Mouse (Mus musculus) central nervous system, embryonic 18 days (tissue): Measurements from ENCODE around the gene Pmm2. TPM values are rescaled to one million over a fixed set of nuclear protein-coding genes. Genes with fewer than 3 reads are reported as not detected.

Experiments
- polyA plus RNA-seq: library from polyadenylated mRNA; depleted of rRNA; stranded (reverse); fragments of >200 nt; gene quantifications from 2 replicates; pipeline ENCODE4 v1.2.3, GENCODE M21; 2012; rRNA removed

The Pmm2 gene
- polyA plus RNA-seq = 47.0 and 49.3 TPM in 2 replicates

DNA sequence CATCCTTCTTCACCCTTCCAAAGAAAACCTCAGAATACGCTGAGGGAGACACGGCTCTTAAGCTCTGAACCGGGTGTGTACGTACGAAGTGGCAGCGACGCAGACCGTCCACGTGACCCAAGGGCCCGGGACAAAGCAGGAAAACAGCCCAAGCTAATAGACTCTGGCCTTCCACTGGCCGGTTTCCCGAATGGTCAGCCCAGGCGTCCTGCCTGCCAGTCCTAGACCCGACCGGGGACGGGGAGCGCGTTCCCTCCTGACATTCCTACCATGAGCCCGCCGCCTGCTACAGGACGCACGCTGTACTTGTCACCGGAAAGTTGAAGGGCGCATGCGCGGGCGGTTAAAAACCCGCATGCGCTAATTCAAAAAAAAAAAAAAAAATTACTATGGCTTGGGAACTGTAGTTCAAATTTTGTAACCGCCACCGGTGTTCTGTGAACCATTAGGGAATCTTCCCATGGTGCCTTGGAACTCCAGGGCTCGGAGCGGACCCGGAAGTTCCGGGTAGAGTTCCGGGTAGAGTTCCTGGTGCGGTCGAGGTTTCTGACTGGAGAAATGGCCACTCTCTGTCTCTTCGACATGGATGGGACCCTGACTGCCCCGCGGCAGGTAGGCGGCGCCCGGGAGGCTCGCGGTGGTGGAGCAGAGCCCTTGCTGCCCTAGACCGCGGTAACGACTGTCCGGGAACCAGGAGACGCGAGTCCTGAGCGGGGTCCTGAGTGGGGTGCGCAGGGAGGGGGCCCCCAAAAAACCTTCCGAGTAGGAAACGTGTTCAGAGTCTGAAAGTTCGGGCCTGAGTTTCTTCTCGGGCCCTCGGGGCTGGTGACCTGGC lies at the start of gene Pmm2, which contains the start of gene Tmem186:
Pmm2 (plus strand) TSS at position 458 of the 835 bp plus-strand sequence.
Tmem186 (minus strand) TSS at position 496 of the 835 bp plus-strand sequence.

DNA sequence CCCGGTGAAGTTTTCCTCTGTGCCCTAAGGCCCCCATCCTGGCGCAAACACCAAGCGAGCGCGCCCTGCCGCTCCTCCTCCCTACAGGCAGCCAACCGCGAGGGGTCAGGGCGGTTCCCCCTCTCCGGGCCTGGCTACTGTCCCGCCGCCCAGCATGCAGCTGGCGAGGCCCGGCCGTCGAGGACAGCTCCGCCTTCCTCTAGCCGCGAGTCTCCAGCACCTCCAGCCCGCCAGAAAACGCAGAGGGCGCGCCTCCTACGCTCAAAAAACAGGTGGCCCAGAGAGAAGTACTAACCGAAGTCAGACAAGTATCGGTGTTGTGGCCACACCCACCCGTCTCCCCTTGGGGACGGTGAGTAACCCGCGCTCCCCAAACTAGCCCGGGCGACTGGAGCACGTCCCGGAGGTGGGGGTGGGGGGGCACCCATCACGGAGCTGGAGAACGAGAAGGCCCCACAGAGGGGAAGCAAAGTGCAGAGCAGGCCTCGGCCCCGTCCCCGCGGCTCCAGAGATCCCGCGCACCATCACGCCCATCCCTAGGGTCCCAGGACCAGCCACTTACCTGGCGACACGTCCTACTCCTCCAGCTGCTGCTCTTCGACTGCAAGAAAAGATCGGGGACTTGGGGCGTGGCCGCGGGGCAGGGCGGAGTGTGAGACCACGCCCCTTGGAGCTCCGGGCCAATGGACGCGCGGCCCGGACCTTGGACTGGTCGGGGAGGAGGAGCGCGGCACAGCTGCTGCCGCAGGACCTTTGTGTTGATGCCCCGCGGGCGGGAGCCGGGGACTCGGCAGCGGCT lies 34.3 kb downstream of the Pmm2 start, which contains the start of gene Carhsp1:
Carhsp1 (minus strand) TSS at position 605 of the 799 bp plus-strand sequence.

DNA sequence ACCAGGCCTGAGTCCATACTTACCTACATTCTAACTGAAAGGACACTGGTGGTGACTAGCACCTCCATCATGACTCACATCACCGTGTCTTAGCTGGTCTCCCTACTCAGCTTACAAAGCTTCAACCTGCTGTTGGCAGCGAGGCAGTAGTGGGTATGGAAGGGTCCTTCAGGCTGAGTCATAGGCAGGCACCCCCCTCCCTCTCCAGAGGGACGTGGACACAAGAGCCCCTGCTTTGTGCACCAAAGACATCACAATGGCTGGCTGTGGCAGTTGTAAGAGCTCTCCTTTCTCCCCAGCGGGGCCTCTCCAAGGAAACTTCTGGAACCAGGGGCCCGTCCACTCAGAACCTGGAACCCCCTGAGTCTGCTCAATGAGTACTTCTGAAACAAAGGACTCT lies 43.0 kb downstream of the Pmm2 start, which contains the start of gene Gm5767:
Gm5767 (plus strand) TSS at position 301 of the 400 bp plus-strand sequence.

Other genes with a start within 250 kb of the Pmm2 start
- gene Tmem114, start 212.5 kb upstream of the Pmm2 start, polyA plus RNA-seq = 0.52 and 0.88 TPM in 2 replicates
- gene Mettl22, start 166.9 kb upstream of the Pmm2 start, polyA plus RNA-seq = 82.1 and 84.4 TPM in 2 replicates
- 63.9 and 65.0 TPM in 2 replicates for gene Abat, start 124.2 kb upstream of the Pmm2 start, polyA plus RNA-seq
- 21.1 and 22.4 TPM in 2 replicates for gene Tmem186, start within 50 bp of the Pmm2 start, polyA plus RNA-seq
- 118 and 129 TPM in 2 replicates for gene Carhsp1, start 34.5 kb downstream of the Pmm2 start, polyA plus RNA-seq
- 0.16 and 0.21 TPM in 2 replicates for gene Gm5767, start 43.1 kb downstream of the Pmm2 start, polyA plus RNA-seq
- 115 and 117 TPM in 2 replicates for gene Usp7, start 154.6 kb downstream of the Pmm2 start, polyA plus RNA-seq
- gene 1810013L24Rik, start 192.4 kb downstream of the Pmm2 start, polyA plus RNA-seq = 39.0 and 42.3 TPM in 2 replicates